Mouse (Mus musculus): ENCODE measurements around the gene Cops4. TPM values are rescaled to one million over a fixed set of nuclear protein-coding genes. Genes with fewer than 3 reads are reported as not detected.

Cops4 gene
- polyA plus RNA-seq, 1 experiment from 2014 or later = 146 TPM

GRCm38 (mm10) chr5:100546294-100547080 is 28.4 kb downstream of the Cops4 start:
- ATAC-seq (ENCODE audit: insufficient number of reproducible peaks, low FRiP score) = no peak
- Histone ChIP-seq H3K9me3 (replicated peaks) (0 out of 2 replicates have a peak, but pooled peaks cover 3% of the 10 kb centered on the region), H3K27ac (ENCODE audit: poor library complexity, severe bottlenecking) (no peak overlapping the region), H3K4me3 (no peak overlapping the region), H3K27me3 (replicated peaks) (no peaks in the 10 kb centered on the region), H3K4me1 (replicated peaks) (no peaks in the 10 kb centered on the region), H3K36me3 (peaks cover 78% of the 10 kb centered on the region), H3K9ac (no peak overlapping the region), H3K4me2 (no peak overlapping the region)
- 85% methylated on average over 6 of the region's 6 CpGs for WGBS

GRCm38 (mm10) chr5:100548236-100548635 is 30.1 kb downstream of the Cops4 start:
- WGBS = 90% methylated on average over 2 of the region's 2 CpGs
- Histone ChIP-seq H3K9me3 (replicated peaks) (0 out of 2 replicates have a peak, but pooled peaks cover 3% of the 10 kb centered on the region), H3K9ac (no peak overlapping the region), H3K4me1 (replicated peaks) (peaks cover 1% of the 10 kb centered on the region; the same call in 1 of the 2 replicates), H3K4me3 (no peak overlapping the region), H3K4me2 (no peak overlapping the region), H3K27me3 (replicated peaks) (no peaks in the 10 kb centered on the region), H3K27ac (ENCODE audit: poor library complexity, severe bottlenecking) (no peak overlapping the region), H3K36me3 (peaks cover 63% of the 10 kb centered on the region)
- no peak for ATAC-seq (ENCODE audit: insufficient number of reproducible peaks, low FRiP score)

- H3K27me3 ChIP-seq (replicated peaks) = no peaks in the 10 kb centered on the region
- H3K4me2 ChIP-seq = no peak overlapping the region
- ATAC-seq (ENCODE audit: insufficient number of reproducible peaks, low FRiP score) = no peak
- 91% methylated on average over 4 of the region's 4 CpGs for WGBS
- peaks cover 4% of the 10 kb centered on the region; the same call in 1 of the 2 replicates for H3K4me1 ChIP-seq (replicated peaks)
- H3K36me3 ChIP-seq = peaks cover 54% of the 10 kb centered on the region
- no peak overlapping the region for H3K9ac ChIP-seq
- 0 out of 2 replicates have a peak, but pooled peaks cover 3% of the 10 kb centered on the region for H3K9me3 ChIP-seq (replicated peaks)
- H3K27ac ChIP-seq (ENCODE audit: poor library complexity, severe bottlenecking) = no peak overlapping the region
- H3K4me3 ChIP-seq = no peak overlapping the region
Observed at GRCm38 (mm10) chr5:100549311-100549710, 31.2 kb downstream of the Cops4 start.

GRCm38 (mm10) chr5:100550151-100550550 is 32.0 kb downstream of the Cops4 start:
- Histone ChIP-seq H3K9ac (no peak overlapping the region), H3K4me1 (replicated peaks) (peaks cover 4% of the 10 kb centered on the region; the same call in 1 of the 2 replicates), H3K9me3 (replicated peaks) (0 out of 2 replicates have a peak, but pooled peaks cover 3% of the 10 kb centered on the region), H3K4me2 (no peak overlapping the region), H3K27ac (ENCODE audit: poor library complexity, severe bottlenecking) (no peak overlapping the region), H3K27me3 (replicated peaks) (no peaks in the 10 kb centered on the region), H3K4me3 (no peak overlapping the region), H3K36me3 (peaks cover 46% of the 10 kb centered on the region)
- WGBS = 82% methylated on average over 1 of the region's 1 CpGs
- no peak for ATAC-seq (ENCODE audit: insufficient number of reproducible peaks, low FRiP score)

GRCm38 (mm10) chr5:100551952-100552351 is 33.8 kb downstream of the Cops4 start:
- no peak for ATAC-seq (ENCODE audit: insufficient number of reproducible peaks, low FRiP score)
- Histone ChIP-seq H3K36me3 (peaks cover 32% of the 10 kb centered on the region), H3K4me1 (replicated peaks) (peaks cover 4% of the 10 kb centered on the region; the same call in 1 of the 2 replicates), H3K27me3 (replicated peaks) (no peaks in the 10 kb centered on the region), H3K4me3 (no peak overlapping the region), H3K27ac (ENCODE audit: poor library complexity, severe bottlenecking) (no peak overlapping the region), H3K9ac (no peak overlapping the region), H3K9me3 (replicated peaks) (0 out of 2 replicates have a peak, but pooled peaks cover 3% of the 10 kb centered on the region), H3K4me2 (no peak overlapping the region)
- WGBS = 53% methylated on average over 2 of the region's 2 CpGs

GRCm38 (mm10) chr5:100553426-100553825 is 35.3 kb downstream of the Cops4 start:
- peaks cover 7% of the 10 kb centered on the region for H3K4me1 ChIP-seq (replicated peaks)
- no peak overlapping the region for H3K9ac ChIP-seq
- H3K4me2 ChIP-seq = no peak overlapping the region
- 60% methylated on average over 8 of the region's 8 CpGs for WGBS
- no peaks in the 10 kb centered on the region for H3K27me3 ChIP-seq (replicated peaks)
- H3K4me3 ChIP-seq = no peak overlapping the region
- H3K36me3 ChIP-seq = peaks cover 17% of the 10 kb centered on the region
- H3K27ac ChIP-seq (ENCODE audit: poor library complexity, severe bottlenecking) = no peak overlapping the region
- H3K9me3 ChIP-seq (replicated peaks) = 0 out of 2 replicates have a peak, but pooled peaks cover 3% of the 10 kb centered on the region
- no peak for ATAC-seq (ENCODE audit: insufficient number of reproducible peaks, low FRiP score)

GRCm38 (mm10) chr5:100557019-100557418 is 38.9 kb downstream of the Cops4 start:
- no peaks in the 10 kb centered on the region for H3K9me3 ChIP-seq (replicated peaks)
- H3K4me2 ChIP-seq = no peak overlapping the region
- no peak overlapping the region for H3K9ac ChIP-seq
- H3K27me3 ChIP-seq (replicated peaks) = no peaks in the 10 kb centered on the region
- WGBS = 79% methylated on average over 14 of the region's 14 CpGs
- no peak overlapping the region for H3K27ac ChIP-seq (ENCODE audit: poor library complexity, severe bottlenecking)
- peaks cover 7% of the 10 kb centered on the region for H3K4me1 ChIP-seq (replicated peaks)
- no peak for ATAC-seq (ENCODE audit: insufficient number of reproducible peaks, low FRiP score)
- no peaks in the 10 kb centered on the region for H3K36me3 ChIP-seq
- no peak overlapping the region for H3K4me3 ChIP-seq

GRCm38 (mm10) chr5:100557537-100557936 is 39.4 kb downstream of the Cops4 start:
- H3K9me3 ChIP-seq (replicated peaks) = no peaks in the 10 kb centered on the region
- H3K9ac ChIP-seq = no peak overlapping the region
- WGBS = 57% methylated on average over 9 of the region's 9 CpGs

GRCm38 (mm10) chr5:100558783-100559182 is 40.7 kb downstream of the Cops4 start:
- no peak for ATAC-seq (ENCODE audit: insufficient number of reproducible peaks, low FRiP score)
- Histone ChIP-seq H3K27ac (ENCODE audit: poor library complexity, severe bottlenecking) (no peak overlapping the region), H3K9ac (no peak overlapping the region), H3K27me3 (replicated peaks) (no peaks in the 10 kb centered on the region), H3K9me3 (replicated peaks) (no peaks in the 10 kb centered on the region), H3K36me3 (no peaks in the 10 kb centered on the region), H3K4me2 (no peak overlapping the region), H3K4me1 (replicated peaks) (peaks cover 3% of the 10 kb centered on the region), H3K4me3 (no peak overlapping the region)
- WGBS = 84% methylated on average over 3 of the region's 3 CpGs

More at GRCm38 (mm10) chr5:100557537-100557936, 39.4 kb downstream of the Cops4 start:
- Histone ChIP-seq H3K4me2 (no peak overlapping the region), H3K27ac (ENCODE audit: poor library complexity, severe bottlenecking) (no peak overlapping the region), H3K4me1 (replicated peaks) (peaks cover 7% of the 10 kb centered on the region), H3K36me3 (no peaks in the 10 kb centered on the region), H3K4me3 (no peak overlapping the region), H3K27me3 (replicated peaks) (no peaks in the 10 kb centered on the region)
- ATAC-seq (ENCODE audit: insufficient number of reproducible peaks, low FRiP score) = no peak

GRCm38 (mm10) chr5:100559357-100559756 is 41.2 kb downstream of the Cops4 start:
- no peaks in the 10 kb centered on the region for H3K9me3 ChIP-seq (replicated peaks)
- H3K4me2 ChIP-seq = no peak overlapping the region
- no peak overlapping the region for H3K9ac ChIP-seq
- WGBS = 89% methylated on average over 7 of the region's 7 CpGs
- H3K4me3 ChIP-seq = no peak overlapping the region
- no peaks in the 10 kb centered on the region for H3K27me3 ChIP-seq (replicated peaks)
- no peak for ATAC-seq (ENCODE audit: insufficient number of reproducible peaks, low FRiP score)
- peaks cover 3% of the 10 kb centered on the region for H3K4me1 ChIP-seq (replicated peaks)
- no peaks in the 10 kb centered on the region for H3K36me3 ChIP-seq
- H3K27ac ChIP-seq (ENCODE audit: poor library complexity, severe bottlenecking) = no peak overlapping the region

GRCm38 (mm10) chr5:100562702-100563101 is 44.6 kb downstream of the Cops4 start:
- Histone ChIP-seq H3K27me3 (replicated peaks) (no peaks in the 10 kb centered on the region), H3K4me1 (replicated peaks) (peaks cover under 1% of the 10 kb centered on the region), H3K4me3 (no peak overlapping the region), H3K9ac (no peak overlapping the region), H3K27ac (ENCODE audit: poor library complexity, severe bottlenecking) (no peak overlapping the region), H3K9me3 (replicated peaks) (no peaks in the 10 kb centered on the region), H3K4me2 (no peak overlapping the region), H3K36me3 (no peaks in the 10 kb centered on the region)
- WGBS = 83% methylated on average over 9 of the region's 9 CpGs
- ATAC-seq (ENCODE audit: insufficient number of reproducible peaks, low FRiP score) = no peak
